Mouse (Mus musculus): ENCODE results near the gene Tmem266.

GRCm38 (mm10) chr9:55355270-55355834 lies 28.6 kb downstream of the Tmem266 start:
- no peak for TF ChIP-seq POLR2A (IDR thresholded peaks at IDR 0.05; ENCODE audit: extremely low read depth, insufficient read depth, low read length)
- no peak for TF ChIP-seq CTCF (IDR thresholded peaks at IDR 0.05; ENCODE audit: extremely low read depth, insufficient read depth, low read length)

Measured in cortical plate, adult 2 months (tissue).